Mouse (Mus musculus): ENCODE measurements around the gene Snx29. TPM values are rescaled to one million over a fixed set of nuclear protein-coding genes. Genes with fewer than 3 reads are reported as not detected.
"Not testable (repeated sequence)": the region's sequence is repeated elsewhere in the genome, so short reads cannot be mapped to it uniquely, and the experiment has no call there.

Gene Snx29
- 19.6 and 21.7 TPM in 2 replicates for polyA plus RNA-seq (2015; fragmentation: Nextera tagmentation; extraction: Ambion mirVana)

DNA sequence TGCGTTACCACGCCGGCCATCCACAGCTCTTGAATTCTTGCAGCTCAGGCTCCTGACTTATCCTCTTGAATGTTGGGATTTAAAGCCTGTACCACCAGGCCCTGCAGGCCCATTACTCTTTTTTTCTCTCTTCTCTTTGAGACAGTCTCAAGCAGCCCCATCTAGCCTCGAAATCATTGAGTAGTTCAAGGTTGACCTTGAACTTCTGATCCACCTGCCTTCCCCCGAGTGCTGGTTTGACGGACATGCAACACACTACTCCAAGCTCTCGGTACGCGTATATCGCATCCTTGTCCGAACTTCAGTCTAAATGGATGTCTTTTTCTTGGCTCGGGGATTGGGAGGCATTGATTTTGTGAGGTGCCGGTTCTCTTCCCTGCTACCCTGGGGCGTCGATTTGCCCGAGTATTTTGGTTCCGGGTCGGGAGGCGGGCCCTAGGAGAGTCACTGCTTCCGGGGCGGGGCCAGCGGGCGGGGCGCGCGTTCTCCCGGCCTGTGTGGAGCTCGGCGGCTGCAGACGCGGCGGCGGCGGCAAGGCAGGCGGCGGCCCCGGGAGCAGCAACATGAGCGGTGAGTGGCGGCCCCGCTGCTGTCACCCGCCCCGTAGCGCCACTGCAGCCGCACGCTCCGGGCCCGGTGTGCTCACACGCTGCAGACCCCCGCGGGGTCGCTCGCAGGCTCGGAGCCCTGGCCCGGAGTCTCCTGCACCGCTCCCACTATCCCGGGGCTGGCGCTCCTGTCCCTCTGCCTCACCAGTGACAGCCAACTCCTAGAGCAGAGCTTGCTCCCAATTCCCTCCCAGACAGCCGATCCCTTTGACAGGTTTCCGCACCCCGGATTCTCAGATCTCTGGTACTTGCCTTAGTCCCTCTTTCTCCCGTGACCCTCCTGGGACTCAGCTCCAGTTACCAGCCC lies at the start of gene Snx29:
TSS of gene Snx29 (plus strand) at position 500 of the 915 bp plus-strand sequence.
- H3K4me1 ChIP-seq (replicated peaks), result peaks cover 16% of the 10 kb centered on the region
- no peaks in the 10 kb centered on the region for H3K27me3 ChIP-seq
- peak within 1 kb of the TSS; percentile 90 for H3K27ac ChIP-seq
- peak within 1 kb of the TSS; percentile 82 for H3K4me3 ChIP-seq (replicated peaks)
- peak; percentile 98 for ATAC-seq
- H3K9me3 ChIP-seq, result no peaks in the 10 kb centered on the region
- H3K36me3 ChIP-seq, result no peaks in the 10 kb centered on the region
- H3K4me2 ChIP-seq (replicated peaks), result peak within 1 kb of the TSS; percentile 95
- 5% methylated on average over 56 of the region's 61 CpGs for WGBS
- H3K9ac ChIP-seq (replicated peaks), result peak within 1 kb of the TSS; percentile 91

DNA sequence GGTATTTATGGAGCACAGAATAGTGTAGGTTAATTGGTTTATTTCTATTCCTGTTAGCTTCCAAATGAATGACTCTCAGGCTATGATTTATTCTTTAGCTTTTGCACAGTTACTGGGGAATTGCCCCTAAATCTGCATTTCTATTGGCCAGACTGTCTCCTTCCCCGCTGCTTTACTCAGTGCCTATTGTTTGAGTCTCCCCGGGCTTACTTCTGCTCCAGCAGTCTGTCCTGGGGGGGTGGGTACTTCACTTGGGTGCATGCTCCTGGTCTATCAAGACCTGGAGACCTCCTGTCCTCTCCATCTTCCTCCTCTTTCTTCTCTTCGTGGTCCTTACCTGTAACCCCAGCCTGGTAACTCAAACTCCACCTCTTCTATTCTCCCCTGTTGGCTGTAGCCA lies 45.8 kb upstream of the Snx29 start:
- H3K4me2 ChIP-seq (replicated peaks), result no peak overlapping the region

DNA sequence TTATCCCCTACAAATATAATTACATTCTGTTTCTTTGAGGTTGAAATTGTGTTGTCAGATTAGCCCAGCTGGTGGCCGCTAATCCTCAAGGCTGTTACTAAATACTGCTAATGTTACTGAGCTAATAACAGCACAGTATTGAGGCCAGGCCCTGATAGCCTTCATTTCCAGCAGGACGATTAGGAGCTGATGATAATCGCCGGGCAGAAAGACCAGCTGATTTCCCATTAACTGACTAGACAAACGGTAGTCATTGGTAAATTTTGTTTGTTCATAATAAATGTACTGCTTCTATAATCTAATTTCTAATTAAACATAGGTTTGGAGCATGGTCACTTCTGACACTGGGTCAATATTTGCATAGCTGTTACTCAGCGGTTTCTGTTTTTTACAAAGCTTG lies 43.9 kb upstream of the Snx29 start:
- no peak overlapping the region for H3K9ac ChIP-seq (replicated peaks)
- H3K27me3 ChIP-seq, result no peaks in the 10 kb centered on the region
- no peak overlapping the region for H3K4me3 ChIP-seq (replicated peaks)
- no peak overlapping the region for H3K27ac ChIP-seq
- no peaks in the 10 kb centered on the region for H3K9me3 ChIP-seq
- no peak overlapping the region for H3K4me2 ChIP-seq (replicated peaks)
- no peaks in the 10 kb centered on the region for H3K36me3 ChIP-seq
- 60% methylated on average over 6 of the region's 6 CpGs for WGBS
- H3K4me1 ChIP-seq (replicated peaks), result no peaks in the 10 kb centered on the region
- ATAC-seq, result no peak

More for the DNA sequence above, 45.8 kb upstream of the Snx29 start:
- H3K4me3 ChIP-seq (replicated peaks), result no peak overlapping the region
- WGBS, result 35% methylated on average over 3 of the region's 3 CpGs
- no peaks in the 10 kb centered on the region for H3K27me3 ChIP-seq
- H3K9ac ChIP-seq (replicated peaks), result no peak overlapping the region
- H3K4me1 ChIP-seq (replicated peaks), result no peaks in the 10 kb centered on the region
- H3K27ac ChIP-seq, result no peak overlapping the region
- H3K9me3 ChIP-seq, result no peaks in the 10 kb centered on the region
- no peak for ATAC-seq
- no peaks in the 10 kb centered on the region for H3K36me3 ChIP-seq

DNA sequence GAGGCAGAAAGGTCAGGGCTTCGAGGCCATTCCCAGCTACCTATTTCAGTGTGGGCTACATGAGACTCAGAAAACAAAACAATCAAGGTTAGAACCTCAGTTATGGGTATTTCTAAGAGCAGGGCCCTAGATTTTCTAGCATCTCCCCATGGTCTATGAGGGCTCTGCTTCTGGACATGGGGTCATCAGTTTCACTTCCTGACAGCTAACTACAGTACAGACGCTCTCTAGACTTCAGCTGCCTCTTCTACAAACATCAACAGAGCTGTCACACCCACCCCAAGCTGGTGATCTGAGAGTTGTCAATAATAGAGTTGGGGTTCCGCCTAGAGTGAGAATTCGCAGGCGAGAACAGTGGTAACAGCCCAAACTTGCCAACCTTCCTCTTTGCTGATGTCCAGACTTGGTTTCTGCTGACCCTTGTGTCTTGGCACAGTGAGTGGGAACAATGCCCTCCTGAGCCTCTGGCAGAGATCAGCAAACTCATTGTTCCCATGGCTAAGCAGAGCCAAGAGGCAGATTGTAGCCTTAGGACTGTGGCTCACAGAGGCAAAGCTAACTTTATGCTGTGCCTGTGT lies 40.0 kb upstream of the Snx29 start:
- Histone ChIP-seq H3K4me2 (replicated peaks) (no peak overlapping the region), H3K27ac (no peak overlapping the region), H3K36me3 (no peaks in the 10 kb centered on the region), H3K27me3 (no peaks in the 10 kb centered on the region), H3K4me1 (replicated peaks) (no peaks in the 10 kb centered on the region), H3K4me3 (replicated peaks) (no peak overlapping the region), H3K9ac (replicated peaks) (no peak overlapping the region), H3K9me3 (no peaks in the 10 kb centered on the region)
- 87% methylated on average over 5 of the region's 5 CpGs for WGBS
- no peak for ATAC-seq

DNA sequence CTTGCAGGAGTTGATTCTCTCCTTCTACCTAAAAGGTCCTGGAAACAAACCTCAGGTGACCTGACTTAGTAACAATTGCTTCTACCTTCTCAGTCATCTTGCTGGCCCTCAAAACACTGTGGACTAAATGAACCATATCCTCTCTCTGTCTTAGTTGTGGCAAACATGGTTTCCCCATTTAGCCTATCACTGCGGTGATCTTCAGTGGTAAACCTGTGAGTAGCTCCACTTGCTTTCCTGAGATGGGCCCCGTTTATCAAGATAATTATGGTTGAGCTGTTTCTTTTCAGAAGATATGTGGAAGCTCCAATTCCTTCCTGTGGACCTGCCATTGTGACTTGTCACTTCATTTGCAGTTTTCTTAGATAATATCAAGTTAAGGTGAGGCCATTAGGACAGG lies 37.8 kb upstream of the Snx29 start:
- Histone ChIP-seq H3K4me3 (replicated peaks) (no peak overlapping the region), H3K36me3 (no peaks in the 10 kb centered on the region), H3K27ac (no peak overlapping the region), H3K27me3 (no peaks in the 10 kb centered on the region), H3K4me2 (replicated peaks) (no peak overlapping the region), H3K9me3 (0 out of 2 replicates have a peak, but pooled peaks cover 3% of the 10 kb centered on the region), H3K9ac (replicated peaks) (no peak overlapping the region), H3K4me1 (replicated peaks) (no peaks in the 10 kb centered on the region)
- WGBS, result 94% methylated on average over 2 of the region's 2 CpGs
- ATAC-seq, result no peak

DNA sequence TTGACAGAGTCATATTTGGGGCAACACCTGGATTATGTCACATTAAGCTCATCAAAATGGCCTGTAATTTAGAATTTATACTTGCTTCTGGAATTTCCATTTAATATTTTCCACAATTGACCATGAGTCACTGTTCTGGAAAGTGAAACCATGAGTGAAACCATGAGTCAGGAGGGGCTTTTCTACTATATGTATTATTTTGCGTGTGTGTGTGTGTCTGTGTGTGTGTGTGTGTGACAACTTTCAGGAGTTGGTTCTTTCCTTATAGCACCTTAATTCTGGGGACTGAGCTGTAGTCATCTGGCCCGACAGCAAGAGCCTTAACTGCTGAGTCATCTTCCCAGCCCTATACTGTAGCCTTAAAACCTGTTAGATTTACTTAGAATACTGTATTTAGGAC lies 36.8 kb upstream of the Snx29 start:
- no peak overlapping the region for H3K4me3 ChIP-seq (replicated peaks)
- no peaks in the 10 kb centered on the region for H3K27me3 ChIP-seq
- H3K27ac ChIP-seq, result no peak overlapping the region
- no peaks in the 10 kb centered on the region for H3K36me3 ChIP-seq
- no peak overlapping the region for H3K4me2 ChIP-seq (replicated peaks)
- no peak for ATAC-seq
- 0 out of 2 replicates have a peak, but pooled peaks cover 3% of the 10 kb centered on the region for H3K9me3 ChIP-seq
- no peaks in the 10 kb centered on the region for H3K4me1 ChIP-seq (replicated peaks)
- 90% methylated on average over 2 of the region's 2 CpGs for WGBS
- H3K9ac ChIP-seq (replicated peaks), result no peak overlapping the region

DNA sequence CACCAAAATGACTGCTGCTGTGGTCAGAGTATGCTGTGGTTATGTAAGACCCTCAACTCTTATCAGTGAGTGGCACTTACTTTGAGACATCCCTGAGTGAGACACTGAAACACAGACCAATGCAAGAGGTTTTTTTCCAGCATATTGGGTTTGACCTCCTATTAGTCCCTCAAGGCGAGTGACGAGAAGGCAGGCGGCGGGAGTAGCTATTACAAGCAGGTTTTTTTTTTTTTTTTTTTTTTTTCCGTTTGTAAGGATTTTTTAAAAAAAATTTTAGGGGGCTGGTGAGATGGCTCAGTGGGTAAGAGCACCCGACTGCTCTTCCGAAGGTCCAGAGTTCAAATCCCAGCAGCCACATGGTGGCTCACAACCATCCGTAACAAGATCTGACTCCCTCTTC lies 33.8 kb upstream of the Snx29 start:
- not testable (repeated sequence) for H3K9ac ChIP-seq (replicated peaks); ATAC-seq; H3K4me1 ChIP-seq (replicated peaks); H3K27me3 ChIP-seq; H3K27ac ChIP-seq; H3K4me3 ChIP-seq (replicated peaks); H3K4me2 ChIP-seq (replicated peaks); H3K9me3 ChIP-seq; H3K36me3 ChIP-seq
- 91% methylated on average over 8 of the region's 8 CpGs for WGBS

DNA sequence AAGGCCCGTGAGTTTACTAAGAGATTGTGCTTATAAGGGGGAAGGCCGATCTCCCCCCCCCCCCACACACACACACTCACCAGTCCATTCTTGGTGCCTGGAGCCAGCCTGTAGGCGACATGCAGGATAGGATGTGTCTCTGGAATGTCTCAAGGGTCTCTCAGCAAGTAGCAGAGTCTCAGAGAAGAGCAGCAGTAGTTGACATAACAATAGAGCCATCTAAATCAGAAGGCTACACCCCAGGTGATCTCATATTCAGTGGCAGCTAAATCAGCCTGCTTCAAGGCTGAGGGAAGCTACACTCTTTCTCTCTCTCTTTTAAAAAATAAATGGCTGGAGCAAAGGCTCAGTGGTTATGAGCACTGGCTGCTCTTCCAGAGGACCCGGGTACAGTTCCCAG lies 27.1 kb upstream of the Snx29 start:
- not testable (repeated sequence) for H3K27ac ChIP-seq; H3K9ac ChIP-seq (replicated peaks); H3K4me2 ChIP-seq (replicated peaks); H3K4me1 ChIP-seq (replicated peaks); H3K36me3 ChIP-seq; H3K9me3 ChIP-seq; H3K27me3 ChIP-seq; ATAC-seq; H3K4me3 ChIP-seq (replicated peaks)
- WGBS, result 69% methylated on average over 4 of the region's 4 CpGs

DNA sequence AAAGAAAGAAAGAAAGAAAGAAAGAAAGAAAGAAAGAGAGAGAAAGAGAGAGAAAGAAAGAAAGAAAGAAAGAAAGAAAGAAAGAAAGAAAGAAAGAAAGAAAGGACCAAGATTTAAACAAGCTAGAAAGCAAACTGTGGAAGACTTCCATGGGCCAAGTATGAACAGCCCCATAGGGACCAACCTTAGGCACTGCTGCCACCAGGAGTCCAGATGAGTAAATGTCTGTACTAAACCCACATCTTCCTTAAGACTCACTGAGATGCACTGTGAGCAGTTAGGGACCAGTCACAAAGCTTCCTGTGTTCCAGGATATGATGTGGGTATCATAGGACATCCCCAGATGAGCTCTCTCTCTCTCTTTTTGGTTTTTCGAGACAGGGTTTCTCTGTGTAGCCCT lies 25.0 kb upstream of the Snx29 start:
- H3K9ac ChIP-seq (replicated peaks); H3K36me3 ChIP-seq; H3K27ac ChIP-seq; H3K4me1 ChIP-seq (replicated peaks); H3K27me3 ChIP-seq; H3K9me3 ChIP-seq; H3K4me2 ChIP-seq (replicated peaks); H3K4me3 ChIP-seq (replicated peaks); ATAC-seq: not testable (repeated sequence)
- 71% methylated on average over 1 of the region's 1 CpGs for WGBS

DNA sequence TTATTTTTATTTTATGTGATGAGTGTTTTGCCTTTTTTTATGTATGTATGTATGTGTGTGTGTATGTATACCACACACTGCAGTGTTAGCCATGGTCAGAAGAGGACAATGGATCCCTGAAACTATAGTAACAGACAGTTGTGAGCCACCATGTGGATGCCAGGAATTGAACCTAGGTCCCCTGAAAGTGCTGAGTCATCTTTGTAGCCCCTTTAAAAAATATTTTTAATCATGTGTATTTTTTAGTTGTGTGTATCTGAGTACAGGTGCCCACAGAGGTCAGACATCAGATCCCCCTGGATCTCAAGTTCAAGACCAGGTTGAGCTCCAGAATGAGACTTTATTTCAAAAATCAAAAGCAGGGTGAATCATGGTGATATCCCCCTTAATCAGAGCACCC lies 19.0 kb upstream of the Snx29 start:
- ATAC-seq, result no peak
- Histone ChIP-seq H3K4me2 (replicated peaks) (no peak overlapping the region), H3K4me3 (replicated peaks) (no peak overlapping the region), H3K27ac (no peak overlapping the region), H3K9me3 (no peaks in the 10 kb centered on the region), H3K9ac (replicated peaks) (no peak overlapping the region), H3K36me3 (no peaks in the 10 kb centered on the region), H3K4me1 (replicated peaks) (no peaks in the 10 kb centered on the region), H3K27me3 (no peaks in the 10 kb centered on the region)

DNA sequence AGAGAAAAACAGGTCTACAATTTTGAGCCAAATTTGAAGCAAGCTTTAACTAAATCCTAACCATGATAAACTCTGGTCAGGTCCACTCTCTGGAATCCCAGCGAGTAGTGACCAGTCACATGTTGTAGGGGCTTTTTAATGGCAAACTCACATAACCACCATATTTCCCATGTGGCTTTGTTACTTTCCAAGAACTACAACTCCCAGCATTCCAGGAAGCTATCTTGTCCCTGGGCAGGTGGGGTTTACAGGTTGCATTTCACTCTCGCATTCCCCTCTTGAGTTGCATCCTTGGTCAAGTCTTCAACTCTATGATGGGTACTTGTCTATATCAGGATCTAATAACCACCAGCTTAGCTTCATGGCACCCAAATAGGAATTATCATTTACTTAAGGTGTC lies 17.2 kb upstream of the Snx29 start:
- no peak overlapping the region for H3K27ac ChIP-seq
- WGBS, result 82% methylated on average over 2 of the region's 2 CpGs
- no peak overlapping the region for H3K9ac ChIP-seq (replicated peaks)

DNA sequence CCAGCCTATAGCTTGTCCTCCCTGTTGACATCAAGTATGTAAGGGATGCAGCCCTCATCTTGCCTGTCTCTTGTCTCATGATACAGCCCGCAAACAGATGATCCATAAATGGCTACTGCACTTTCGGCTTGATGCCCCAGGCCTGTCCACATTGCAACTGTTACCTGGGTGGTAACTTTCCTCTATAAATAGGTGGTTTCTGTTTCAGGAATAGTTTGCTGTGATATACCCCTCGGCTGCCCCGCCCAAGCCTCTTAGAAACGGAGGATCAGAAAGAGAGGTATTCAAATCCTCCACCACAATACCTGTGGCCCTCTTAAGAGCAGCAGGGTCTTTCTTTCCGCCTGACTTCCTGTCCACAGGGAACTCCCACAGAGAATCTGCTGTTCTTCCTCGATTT lies 9.2 kb upstream of the Snx29 start, which contains the start of gene Tnfrsf17:
TSS of gene Tnfrsf17 (plus strand) at position 301 of the 400 bp plus-strand sequence.
- no peak within 1 kb of the TSS for H3K4me3 ChIP-seq (replicated peaks)
- 67% methylated on average over 7 of the region's 7 CpGs for WGBS
- H3K9ac ChIP-seq (replicated peaks), result no peak within 1 kb of the TSS
- no peaks in the 10 kb centered on the region for H3K27me3 ChIP-seq
- H3K4me2 ChIP-seq (replicated peaks), result no peak within 1 kb of the TSS
- H3K36me3 ChIP-seq, result no peaks in the 10 kb centered on the region
- H3K4me1 ChIP-seq (replicated peaks), result no peaks in the 10 kb centered on the region
- H3K9me3 ChIP-seq, result no peaks in the 10 kb centered on the region
- no peak for ATAC-seq
- no peak within 1 kb of the TSS for H3K27ac ChIP-seq

More for the DNA sequence above, 17.2 kb upstream of the Snx29 start:
- Histone ChIP-seq H3K4me2 (replicated peaks) (no peak overlapping the region), H3K27me3 (no peaks in the 10 kb centered on the region), H3K9me3 (no peaks in the 10 kb centered on the region), H3K4me3 (replicated peaks) (no peak overlapping the region), H3K36me3 (no peaks in the 10 kb centered on the region), H3K4me1 (replicated peaks) (no peaks in the 10 kb centered on the region)
- ATAC-seq, result no peak
